Mouse (Mus musculus) neutrophil, adult 5-6 weeks (primary cell): ENCODE data around the gene Gtf3c1. TPM values are rescaled to one million over a fixed set of nuclear protein-coding genes. Genes with fewer than 3 reads are reported as not detected.
"Not testable (repeated sequence)": the region's sequence is repeated elsewhere in the genome, so short reads cannot be mapped to it uniquely, and the experiment has no call there.

Experiments
- ATAC-seq: fragments of 151-379, 151-347 bp; 2 replicates; pipeline ENCODE4 v1.8.0; 2017; ENCODE audit warnings: mild to moderate bottlenecking, moderate TSS enrichment; ENCODE audit not compliant: insufficient number of reproducible peaks, poor library complexity, low FRiP score, severe bottlenecking; ENCODE audit errors: extremely low read depth
- total RNA-seq: library from RNA; stranded (forward); fragments of 200-1000 nt; gene quantifications from 2 replicates; pipeline ENCODE4 v1.2.3, GENCODE M21; 2017

Gene Gtf3c1
- total RNA-seq, 1 experiment from 2014 or later = 53.5 TPM

- ATAC-seq = no peak
Observed at GRCm38 (mm10) chr7:125714803-125715202, 7.2 kb upstream of the Gtf3c1 start.

DNA sequence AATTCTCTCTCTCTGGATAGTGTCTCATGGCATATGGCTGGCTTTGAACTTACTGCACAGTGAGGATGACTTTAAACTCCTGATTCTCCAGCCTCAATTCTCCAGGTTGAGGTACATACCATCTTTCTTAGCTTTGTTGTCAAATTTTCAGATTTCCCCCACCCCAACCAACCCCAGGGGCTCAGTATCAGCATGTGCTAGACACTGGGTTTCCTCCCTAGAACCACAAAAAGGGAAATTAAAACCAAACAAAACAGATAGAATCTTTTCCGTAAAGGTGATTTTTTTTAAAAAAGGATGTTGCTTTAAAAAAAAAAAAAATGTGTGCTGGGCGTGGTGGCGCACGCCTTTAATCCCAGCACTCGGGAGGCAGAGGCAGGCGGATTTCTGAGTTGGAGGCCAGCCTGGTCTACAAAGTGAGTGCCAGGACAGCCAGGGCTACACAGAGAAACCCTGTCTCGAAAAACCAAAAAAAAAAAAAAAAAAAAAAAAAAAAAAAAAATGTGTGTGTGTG, 6.0 kb upstream of the Gtf3c1 start:
- not testable (repeated sequence) for ATAC-seq

DNA sequence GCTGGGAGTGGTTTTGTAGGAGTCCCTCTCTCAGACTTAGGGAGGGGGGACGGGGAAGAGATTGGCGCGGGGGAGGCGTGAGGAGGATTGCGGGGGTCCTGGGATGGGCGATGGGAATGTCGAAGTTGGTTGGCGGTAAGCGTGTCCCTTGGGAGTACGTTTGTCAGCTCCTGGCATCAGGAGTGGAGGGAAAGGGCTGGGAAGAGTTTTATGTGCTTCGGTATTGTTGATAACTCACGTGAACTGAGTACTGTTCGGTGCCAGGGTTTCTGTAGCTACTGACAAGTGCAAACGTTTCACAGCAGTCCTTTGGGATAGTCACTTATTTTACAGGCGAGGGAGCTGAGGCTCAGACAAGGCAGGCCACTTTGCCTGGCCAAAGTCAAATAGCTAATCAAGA, 520 bp upstream of the Gtf3c1 start:
- ATAC-seq = no peak

GRCm38 (mm10) chr7:125707186-125707585, 394 bp downstream of the Gtf3c1 start:
- ATAC-seq = 0 out of 2 replicates have a peak, but pooled peaks have one; percentile 10

DNA sequence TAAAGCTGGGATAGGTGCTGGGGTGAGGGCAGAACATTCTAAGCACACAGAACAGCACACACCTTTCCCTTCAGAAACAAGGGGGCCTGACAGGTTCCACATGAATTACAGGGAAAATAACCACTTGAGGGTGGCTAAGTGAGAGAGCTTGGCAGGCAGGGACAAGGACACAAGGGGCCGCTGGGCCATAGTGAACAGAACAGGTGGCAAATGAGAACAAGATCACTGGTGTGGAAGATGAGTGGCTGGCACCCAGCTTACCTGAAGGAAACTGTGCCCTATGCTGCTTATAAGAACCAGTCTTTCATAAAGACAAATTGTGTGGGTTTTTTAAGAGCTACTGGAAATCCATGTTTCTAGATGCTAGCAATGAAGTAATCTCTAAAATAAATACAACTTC, 4.8 kb downstream of the Gtf3c1 start:
- ATAC-seq = no peak

DNA sequence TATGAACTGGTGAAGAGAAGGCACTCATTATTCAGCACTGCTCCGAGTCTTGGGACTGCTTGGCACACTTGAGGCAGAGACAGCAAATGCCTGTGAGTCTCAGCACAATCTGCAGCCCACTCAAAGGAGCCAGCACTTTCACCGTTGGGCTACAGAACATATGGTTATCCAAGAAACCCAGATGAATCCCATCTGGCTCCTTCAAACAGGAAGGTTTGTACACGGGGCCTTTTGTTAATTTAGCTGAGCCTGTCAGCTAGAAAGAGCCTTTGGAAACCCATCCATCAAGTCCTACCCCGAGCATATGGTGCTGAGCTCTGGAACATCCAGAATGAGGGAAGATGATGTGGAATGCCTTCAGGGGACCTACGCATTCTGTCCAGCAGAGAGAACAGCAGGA, 13.5 kb downstream of the Gtf3c1 start:
- no peak for ATAC-seq

GRCm38 (mm10) chr7:125690516-125690915, 17.1 kb downstream of the Gtf3c1 start:
- ATAC-seq = no peak

GRCm38 (mm10) chr7:125679936-125680335, 27.6 kb downstream of the Gtf3c1 start:
- ATAC-seq = peak; percentile 70

DNA sequence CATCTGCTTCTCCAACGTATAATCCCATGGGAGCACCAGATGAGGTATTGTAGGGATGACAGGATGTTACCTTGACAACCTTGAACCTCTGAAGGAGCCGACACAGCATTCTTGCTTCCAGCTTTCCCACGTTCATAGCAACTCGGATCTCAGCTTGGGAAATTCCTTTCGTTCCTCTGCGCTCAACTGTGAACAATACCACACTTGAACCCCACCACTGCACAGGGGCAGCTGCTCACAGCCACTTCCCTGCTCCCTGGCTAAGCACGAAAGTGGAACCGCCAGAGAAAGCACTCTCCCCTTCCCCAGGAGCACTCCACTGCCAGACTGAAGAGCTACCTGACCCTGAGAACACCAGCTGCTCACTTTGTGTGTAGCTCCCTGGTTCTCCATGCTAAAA, 28.8 kb downstream of the Gtf3c1 start:
- ATAC-seq = no peak

DNA sequence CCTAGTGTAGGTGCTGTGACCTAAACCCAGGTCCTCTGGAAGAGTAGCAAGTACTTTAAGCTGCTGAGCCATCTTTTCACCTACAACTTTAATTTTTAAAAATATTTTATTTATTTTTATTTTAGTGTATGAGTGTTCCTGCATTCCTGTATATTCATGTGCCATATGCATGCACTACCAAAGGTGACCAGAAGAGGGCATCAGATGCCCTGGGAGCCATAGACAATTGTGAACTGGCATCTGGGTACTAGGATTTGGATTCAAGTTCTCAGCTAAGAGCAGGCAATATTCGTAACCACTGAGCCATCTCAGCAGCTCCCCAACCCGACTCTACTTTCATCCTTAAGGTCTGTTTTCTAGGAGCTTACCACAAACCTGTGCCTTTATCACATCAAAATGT, 32.7 kb downstream of the Gtf3c1 start:
- peak; percentile 50 for ATAC-seq

GRCm38 (mm10) chr7:125671396-125671795, 36.2 kb downstream of the Gtf3c1 start:
- no peak for ATAC-seq

DNA sequence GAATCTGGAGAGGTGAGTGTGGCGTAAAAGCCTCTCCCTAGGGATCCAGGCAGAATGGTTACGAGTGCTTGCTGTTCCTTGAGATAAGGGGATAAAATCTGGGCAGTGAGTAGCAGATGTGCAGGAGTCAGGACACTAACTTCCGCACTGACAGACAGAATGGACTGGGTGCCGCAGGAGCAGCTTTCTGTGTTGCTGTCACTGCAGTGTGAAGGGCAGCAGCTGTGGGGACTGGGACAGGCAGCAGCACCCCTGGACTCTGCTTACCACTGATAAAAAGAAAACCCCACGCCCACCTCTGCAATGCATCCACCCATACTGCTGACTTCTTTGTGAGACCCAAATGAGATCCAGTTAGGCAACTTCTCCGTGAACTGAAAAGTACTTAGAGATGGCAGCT, 36.7 kb downstream of the Gtf3c1 start:
- no peak for ATAC-seq

DNA sequence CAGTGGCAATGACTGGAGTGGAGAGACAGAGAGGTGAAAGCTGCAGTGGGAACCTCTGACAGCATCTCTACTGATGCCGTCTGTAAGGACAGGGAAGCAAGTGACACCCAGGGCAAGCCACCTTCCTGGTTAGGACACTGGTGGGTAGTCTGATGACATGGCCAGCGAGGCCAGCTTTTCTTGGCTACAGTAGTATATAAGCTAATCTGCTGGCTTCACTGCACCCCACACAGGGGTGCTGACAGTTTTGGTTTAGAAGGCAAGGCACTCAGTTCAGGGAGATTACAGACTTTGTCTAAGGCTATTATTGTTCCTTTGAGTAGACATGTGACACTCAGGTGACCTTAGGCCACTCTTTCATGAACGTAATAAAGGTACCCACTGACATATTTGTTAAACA, 43.9 kb downstream of the Gtf3c1 start:
- ATAC-seq = no peak

DNA sequence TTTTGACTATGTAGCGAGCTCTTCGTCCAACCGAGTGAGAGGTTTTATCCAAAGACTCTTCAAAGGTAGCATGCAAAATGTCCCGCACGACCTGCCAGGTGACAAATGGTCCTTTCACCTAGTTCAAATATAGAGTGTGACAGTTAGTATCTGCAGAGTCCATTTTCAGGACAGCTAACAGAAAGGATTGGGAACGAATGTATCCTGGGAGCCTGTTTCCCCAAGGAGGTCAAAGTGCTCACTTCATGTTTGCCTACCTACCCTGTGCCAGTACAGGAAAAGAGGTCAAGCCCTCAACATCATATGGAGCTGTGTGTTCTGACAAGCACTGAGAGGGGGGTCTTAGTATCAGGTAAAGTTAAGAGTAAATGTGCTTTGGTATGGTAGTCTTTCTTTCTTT, 50.1 kb downstream of the Gtf3c1 start:
- ATAC-seq = no peak

DNA sequence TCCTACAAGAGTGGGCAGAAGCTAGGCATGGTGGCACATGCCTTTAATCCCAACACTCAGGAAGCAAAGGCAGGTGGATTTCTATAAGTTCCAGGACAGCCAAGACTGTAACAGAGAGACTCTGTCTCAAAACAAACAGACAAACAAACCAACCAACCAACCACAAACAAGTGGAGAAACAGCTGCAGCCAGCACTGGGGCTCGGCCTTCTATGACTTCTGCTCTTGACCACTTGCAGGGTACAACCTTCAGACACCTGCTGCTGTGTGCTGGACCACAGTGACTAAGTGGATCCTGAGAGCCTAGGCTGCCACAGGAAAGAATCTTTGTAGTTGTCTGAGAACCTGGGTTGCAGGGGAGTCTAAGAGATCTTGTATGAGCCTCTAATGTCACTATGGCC, 58.6 kb downstream of the Gtf3c1 start:
- ATAC-seq = no peak

DNA sequence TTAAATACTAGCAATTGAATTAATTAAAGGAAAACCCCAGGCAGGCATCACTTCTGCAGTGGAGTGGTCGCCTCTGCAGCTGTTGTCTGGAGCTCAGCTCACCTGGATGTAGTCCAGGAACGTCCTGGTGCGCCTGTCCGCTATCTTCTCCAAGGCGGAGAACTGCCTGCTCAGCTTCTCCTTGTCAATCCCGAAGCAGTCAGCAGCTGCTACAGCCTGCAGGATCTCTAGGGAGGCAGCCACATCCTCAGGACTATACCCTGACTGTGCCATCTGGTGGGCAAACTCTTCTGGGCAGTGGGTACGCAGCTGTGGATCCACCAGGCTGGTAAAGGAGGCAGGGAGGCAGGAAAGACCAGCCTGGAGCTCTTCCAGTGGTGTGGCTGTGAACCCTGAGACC, 62.2 kb downstream of the Gtf3c1 start:
- no peak for ATAC-seq

- ATAC-seq = no peak
Observed at GRCm38 (mm10) chr7:125643880-125644279, 63.7 kb downstream of the Gtf3c1 start.

- peak; percentile 80 for ATAC-seq
Observed at GRCm38 (mm10) chr7:125638870-125639386, 68.7 kb downstream of the Gtf3c1 start.

- peak; percentile 4; the same call in 1 of the 2 replicates for ATAC-seq
Observed at GRCm38 (mm10) chr7:125638376-125638775, 69.2 kb downstream of the Gtf3c1 start.

GRCm38 (mm10) chr7:125637220-125638140, 70.1 kb downstream of the Gtf3c1 start:
- ATAC-seq = no peak
